Mouse (Mus musculus) spleen, adult 2 months (tissue): ENCODE measurements around the gene Kctd21.

Source experiments
- CTCF ChIP-seq: fragments of 200-500 bp; IDR thresholded peaks from 2 replicates; pipeline ENCODE4 v1.5.1; 2011; ENCODE audit warnings: mild to moderate bottlenecking, inconsistent platforms; ENCODE audit not compliant: insufficient read depth, insufficient read length, insufficient replicate concordance; ENCODE audit errors: extremely low read depth
- POLR2A ChIP-seq: fragments of 200-500 bp; IDR thresholded peaks from 2 replicates; pipeline ENCODE4 v1.6.1; 2011; ENCODE audit warnings: low read depth, low read length, inconsistent platforms

DNA sequence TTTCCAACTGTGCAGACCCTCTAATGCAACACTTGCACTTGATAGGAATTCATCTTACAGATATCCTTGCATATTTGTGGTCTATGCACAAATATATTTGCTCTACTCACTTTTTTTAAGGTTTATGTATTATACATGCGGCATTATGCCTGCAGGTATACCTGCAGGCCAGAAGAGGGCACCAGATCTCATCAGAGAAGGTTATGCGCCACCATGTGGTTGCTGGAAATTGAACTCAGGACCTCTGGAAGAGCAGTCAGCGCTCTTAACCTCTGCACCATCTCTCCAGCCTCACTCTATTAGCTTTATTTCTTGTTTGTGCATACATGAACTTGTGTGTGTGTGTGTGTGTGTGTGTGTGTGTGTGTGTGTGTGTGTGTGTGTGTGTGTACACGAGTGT is 29.3 kb downstream of the Kctd21 start:
- no peak for TF ChIP-seq POLR2A
- TF ChIP-seq CTCF = peak; percentile 52; the same call in 1 of the 2 replicates
